Mouse (Mus musculus): ENCODE results near the gene Cel. TPM values are rescaled to one million over a fixed set of nuclear protein-coding genes. Genes with fewer than 3 reads are reported as not detected.

Gene Cel
- polyA plus RNA-seq, 1 experiment from 2014 or later = 0.05 TPM

DNA sequence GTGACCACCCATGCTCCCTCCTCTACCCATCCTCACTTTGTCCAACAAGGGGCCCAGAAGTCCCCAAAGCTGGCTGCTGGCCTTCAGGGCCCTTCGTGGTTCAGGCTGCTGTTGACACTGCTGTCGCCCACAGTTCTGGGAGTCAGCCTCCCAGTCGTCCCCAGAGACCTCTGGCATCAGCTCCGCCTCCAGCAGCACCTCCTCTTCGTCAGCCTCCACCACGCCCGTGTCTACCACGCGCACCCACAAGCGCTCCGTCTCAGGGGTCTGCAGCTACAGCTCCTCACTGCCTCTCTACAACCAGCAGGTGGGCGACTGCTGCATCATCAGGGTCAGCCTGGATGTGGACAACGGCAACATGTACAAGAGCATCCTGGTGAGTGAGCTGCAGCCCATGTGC is 14.0 kb downstream of the Cel start:
- Histone ChIP-seq H3K4me1 (replicated peaks) (no peaks in the 10 kb centered on the region), H3K9me3 (replicated peaks) (no peaks in the 10 kb centered on the region), H3K27ac (no peak overlapping the region), H3K36me3 (no peaks in the 10 kb centered on the region; the same call in 1 of the 2 replicates), H3K4me2 (no peak overlapping the region), H3K9ac (no peak overlapping the region), H3K27me3 (no peaks in the 10 kb centered on the region), H3K4me3 (replicated peaks) (no peak overlapping the region)
- no peak for ATAC-seq (ENCODE audit: low read depth)
- DNase-seq = no peak
- WGBS (ENCODE audit: insufficient replicate concordance) = 75% methylated on average over 13 of the region's 13 CpGs

DNA sequence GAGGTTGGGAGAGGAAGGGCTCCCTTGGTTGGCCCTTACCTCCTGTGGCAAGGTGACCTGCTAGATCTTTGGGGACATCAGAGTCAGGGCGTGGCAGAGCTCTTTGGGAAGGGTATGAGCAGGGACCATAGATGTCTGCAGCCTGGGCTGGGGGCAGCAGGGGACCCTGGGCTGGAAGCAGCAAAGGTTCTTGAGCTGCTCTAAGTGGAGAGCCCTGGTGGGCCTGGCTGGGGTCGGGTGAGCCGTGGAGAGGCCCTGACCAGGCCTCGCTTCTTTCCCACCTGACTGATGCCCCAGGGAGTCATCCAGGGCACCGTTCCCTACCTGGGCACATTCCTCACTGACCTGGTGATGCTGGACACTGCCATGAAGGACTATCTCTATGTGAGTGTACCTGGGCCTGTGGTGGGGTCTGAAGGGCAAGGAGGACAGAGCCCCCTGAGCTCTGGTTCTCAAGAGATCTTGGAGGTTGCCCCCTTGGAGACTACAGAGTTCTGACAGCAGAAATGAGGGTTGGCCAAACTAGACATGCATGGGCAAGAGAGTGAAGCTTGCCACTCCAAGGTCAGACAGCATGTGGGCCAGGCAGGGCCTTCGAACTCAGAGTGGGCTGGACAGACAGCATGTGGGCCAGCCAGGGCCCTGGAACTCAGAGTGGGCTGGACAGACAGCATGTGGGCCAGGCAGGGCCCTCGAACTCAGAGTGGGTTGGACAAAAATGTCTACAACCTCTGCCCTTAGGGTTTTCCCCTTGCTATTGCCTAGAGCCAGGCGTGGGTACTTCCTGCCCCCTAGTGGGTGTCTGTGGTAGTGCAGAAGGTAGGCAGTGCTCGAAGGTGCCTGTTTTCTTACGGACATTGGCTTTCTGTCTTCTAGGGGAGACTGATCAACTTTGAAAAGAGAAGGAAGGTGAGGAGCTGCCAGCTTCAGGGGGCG is 15.7 kb downstream of the Cel start:
- Histone ChIP-seq H3K4me1 (replicated peaks) (no peaks in the 10 kb centered on the region), H3K27me3 (no peaks in the 10 kb centered on the region), H3K4me3 (replicated peaks) (no peak overlapping the region), H3K9me3 (replicated peaks) (no peaks in the 10 kb centered on the region), H3K4me2 (no peak overlapping the region), H3K36me3 (no peaks in the 10 kb centered on the region; the same call in 1 of the 2 replicates), H3K9ac (no peak overlapping the region), H3K27ac (no peak overlapping the region)
- WGBS (ENCODE audit: insufficient replicate concordance) = 41% methylated on average over 11 of the region's 11 CpGs
- ATAC-seq (ENCODE audit: low read depth) (peak; percentile 21; the same call in 1 of the 2 replicates), DNase-seq (peak; percentile 69)

DNA sequence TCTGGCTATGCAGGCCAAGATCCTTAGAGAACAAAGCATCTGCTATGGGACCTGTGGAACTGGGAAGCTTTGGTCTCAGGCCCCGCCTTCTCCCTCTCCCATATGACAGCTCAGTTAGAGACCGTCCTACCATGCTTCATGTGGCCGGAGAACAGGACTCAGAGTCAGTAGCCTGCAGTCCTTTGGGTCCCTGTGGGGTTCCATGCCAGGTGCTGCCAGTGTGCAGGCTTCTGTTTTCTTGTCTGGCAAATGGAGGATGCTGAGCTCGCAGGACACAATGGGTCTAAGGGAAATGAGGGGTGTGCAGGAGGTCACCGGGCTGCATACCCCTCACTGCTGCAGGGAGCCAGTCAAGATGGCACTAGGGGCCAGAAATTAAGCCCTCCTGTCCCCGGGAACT is 16.6 kb downstream of the Cel start:
- DNase-seq (no peak), ATAC-seq (ENCODE audit: low read depth) (no peak)
- H3K4me2 ChIP-seq = no peak overlapping the region
- no peak overlapping the region for H3K9ac ChIP-seq
- no peak overlapping the region for H3K27ac ChIP-seq
- no peaks in the 10 kb centered on the region for H3K9me3 ChIP-seq (replicated peaks)
- no peaks in the 10 kb centered on the region for H3K27me3 ChIP-seq
- no peaks in the 10 kb centered on the region for H3K4me1 ChIP-seq (replicated peaks)
- no peak overlapping the region for H3K4me3 ChIP-seq (replicated peaks)
- WGBS (ENCODE audit: insufficient replicate concordance) = 60% methylated on average over 6 of the region's 6 CpGs
- no peaks in the 10 kb centered on the region; the same call in 1 of the 2 replicates for H3K36me3 ChIP-seq

DNA sequence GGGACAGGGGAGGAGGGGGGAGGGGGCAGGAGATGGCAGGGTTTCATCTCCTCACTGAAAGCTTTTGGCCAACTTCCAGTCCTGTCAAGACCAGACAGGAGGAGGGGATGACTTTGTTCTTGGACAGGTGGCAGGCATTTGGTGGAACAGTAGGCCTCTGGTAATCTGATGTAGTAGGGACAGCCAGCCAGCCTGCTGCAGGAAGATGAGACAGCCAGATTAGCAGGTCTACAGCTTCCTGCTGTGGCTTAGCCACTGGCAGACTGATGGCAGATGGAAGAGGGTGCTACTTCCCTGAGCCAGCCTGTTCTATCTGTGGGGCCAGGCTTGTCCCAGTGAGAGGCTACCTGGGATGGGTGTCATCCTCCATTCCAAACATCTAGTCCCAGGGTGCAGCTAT is 17.2 kb downstream of the Cel start:
- DNase-seq (no peak), ATAC-seq (ENCODE audit: low read depth) (no peak)
- Histone ChIP-seq H3K4me1 (replicated peaks) (no peaks in the 10 kb centered on the region), H3K4me3 (replicated peaks) (no peak overlapping the region), H3K9me3 (replicated peaks) (no peaks in the 10 kb centered on the region), H3K36me3 (no peaks in the 10 kb centered on the region; the same call in 1 of the 2 replicates), H3K27me3 (no peaks in the 10 kb centered on the region), H3K4me2 (no peak overlapping the region), H3K27ac (no peak overlapping the region), H3K9ac (no peak overlapping the region)

DNA sequence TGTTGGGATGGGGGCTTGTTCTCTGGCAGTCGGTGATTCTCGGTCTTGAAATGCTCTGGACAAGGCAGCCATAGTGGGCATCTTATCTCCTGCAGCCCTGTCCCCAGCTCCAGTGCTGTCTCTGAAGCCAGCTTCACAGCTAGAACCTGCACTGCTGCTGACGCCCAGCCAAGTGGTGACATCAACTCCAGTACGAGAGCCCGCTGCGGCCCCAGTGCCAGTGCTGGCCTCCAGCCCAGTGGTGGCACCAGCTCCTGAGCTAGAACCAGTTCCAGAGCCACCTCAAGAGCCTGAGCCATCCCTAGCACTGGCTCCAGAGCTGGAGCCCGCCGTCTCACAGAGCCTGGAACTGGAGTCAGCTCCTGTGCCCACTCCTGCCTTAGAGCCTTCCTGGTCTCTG is 19.3 kb downstream of the Cel start:
- H3K27me3 ChIP-seq = no peaks in the 10 kb centered on the region
- WGBS (ENCODE audit: insufficient replicate concordance) = 78% methylated on average over 8 of the region's 8 CpGs
- H3K9me3 ChIP-seq (replicated peaks) = no peaks in the 10 kb centered on the region
- H3K4me3 ChIP-seq (replicated peaks) = no peak overlapping the region
- no peak overlapping the region for H3K27ac ChIP-seq
- H3K4me2 ChIP-seq = no peak overlapping the region
- peaks cover 16% of the 10 kb centered on the region for H3K4me1 ChIP-seq (replicated peaks)
- no peaks in the 10 kb centered on the region; the same call in 1 of the 2 replicates for H3K36me3 ChIP-seq
- no peak for DNase-seq
- no peak overlapping the region for H3K9ac ChIP-seq
- ATAC-seq (ENCODE audit: low read depth) = no peak

DNA sequence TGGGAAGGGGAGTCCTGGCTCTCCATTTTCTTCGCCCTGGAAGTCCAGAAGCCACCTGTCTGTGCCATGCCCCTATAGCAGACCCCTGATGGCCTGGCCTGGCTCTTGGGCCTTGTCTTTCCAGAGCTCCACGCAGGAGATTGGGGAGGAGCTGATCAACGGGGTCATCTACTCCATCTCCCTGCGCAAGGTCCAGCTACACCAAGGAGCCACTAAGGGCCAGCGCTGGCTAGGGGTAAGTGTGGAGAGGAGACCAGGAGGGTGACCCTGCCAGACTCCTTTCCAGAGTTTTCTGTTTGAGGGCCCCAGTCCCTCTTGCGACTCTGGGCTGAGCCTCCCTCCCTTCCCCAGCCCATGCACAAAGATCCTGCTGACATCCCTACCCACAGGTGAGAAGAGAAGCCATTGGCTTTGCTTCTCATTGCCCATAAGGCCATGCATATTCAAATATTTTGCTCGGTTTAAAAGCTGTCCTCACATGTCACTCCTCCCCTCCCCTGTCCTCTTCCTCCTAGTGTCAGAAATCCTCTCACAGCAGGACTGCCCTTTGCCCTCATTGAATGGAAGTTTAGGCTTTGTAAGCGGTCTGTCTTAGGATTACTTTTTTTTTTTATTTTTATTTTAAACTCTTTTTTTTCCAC is 22.5 kb downstream of the Cel start:
- Histone ChIP-seq H3K36me3 (no peaks in the 10 kb centered on the region; the same call in 1 of the 2 replicates), H3K27me3 (no peaks in the 10 kb centered on the region), H3K9ac (no peak overlapping the region), H3K4me3 (replicated peaks) (no peak overlapping the region), H3K4me2 (no peak overlapping the region), H3K27ac (no peak overlapping the region), H3K9me3 (replicated peaks) (no peaks in the 10 kb centered on the region), H3K4me1 (replicated peaks) (peaks cover 23% of the 10 kb centered on the region)
- WGBS (ENCODE audit: insufficient replicate concordance) = 62% methylated on average over 8 of the region's 8 CpGs
- DNase-seq = no peak
- no peak for ATAC-seq (ENCODE audit: low read depth)

DNA sequence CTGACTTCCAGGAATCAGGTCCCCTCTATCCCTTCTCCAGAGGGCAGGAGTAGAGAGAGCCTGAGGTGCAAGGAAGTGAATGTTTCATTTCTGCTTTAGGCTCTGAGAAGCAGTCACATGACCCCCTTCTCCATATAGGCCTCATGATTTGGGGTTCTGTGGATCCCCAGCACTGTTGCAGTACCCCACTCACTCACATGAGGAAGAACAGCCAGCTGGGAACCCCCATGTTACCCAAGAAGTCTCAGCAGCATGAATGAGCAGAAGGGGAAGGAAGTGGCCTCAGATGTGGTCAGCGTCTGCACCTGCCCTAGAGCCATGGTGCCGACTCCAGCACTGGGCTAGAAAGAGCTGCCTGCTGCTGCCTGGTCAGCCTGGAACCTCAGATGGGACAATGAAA is 23.3 kb downstream of the Cel start:
- DNase-seq (peak; percentile 13), ATAC-seq (ENCODE audit: low read depth) (peak; percentile 29; the same call in 1 of the 2 replicates)
- Histone ChIP-seq H3K4me1 (replicated peaks) (peaks cover 28% of the 10 kb centered on the region), H3K9me3 (replicated peaks) (no peaks in the 10 kb centered on the region), H3K27me3 (no peaks in the 10 kb centered on the region), H3K36me3 (no peaks in the 10 kb centered on the region; the same call in 1 of the 2 replicates), H3K27ac (no peak overlapping the region), H3K4me2 (no peak overlapping the region), H3K4me3 (replicated peaks) (no peak overlapping the region), H3K9ac (no peak overlapping the region)
- 19% methylated on average over 2 of the region's 2 CpGs for WGBS (ENCODE audit: insufficient replicate concordance)

DNA sequence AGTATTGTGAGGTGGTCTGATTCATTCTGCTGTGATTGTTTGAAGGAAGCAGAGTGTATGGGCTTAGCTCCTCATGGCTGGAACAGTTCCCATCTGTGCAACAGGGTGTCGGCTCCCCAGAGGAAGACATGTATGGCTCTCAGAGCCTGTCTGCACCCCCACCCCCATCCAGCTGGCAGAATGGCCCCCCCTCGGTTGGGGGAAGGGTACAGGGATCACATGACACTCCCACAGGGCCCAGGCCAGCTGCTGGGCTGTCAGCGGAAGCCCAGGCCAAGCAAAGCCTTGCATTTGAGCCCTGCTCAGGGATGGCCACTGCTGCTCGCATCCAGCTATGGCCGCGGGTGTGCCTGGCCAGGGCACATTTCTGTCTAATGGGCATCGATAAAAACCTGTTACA is 24.0 kb downstream of the Cel start:
- no peaks in the 10 kb centered on the region for H3K36me3 ChIP-seq
- no peaks in the 10 kb centered on the region for H3K9me3 ChIP-seq (replicated peaks)
- no peak overlapping the region for H3K9ac ChIP-seq
- 63% methylated on average over 7 of the region's 7 CpGs for WGBS (ENCODE audit: insufficient replicate concordance)
- DNase-seq (no peak), ATAC-seq (ENCODE audit: low read depth) (no peak)
- no peak overlapping the region for H3K4me2 ChIP-seq
- peaks cover 7% of the 10 kb centered on the region for H3K27me3 ChIP-seq
- H3K4me3 ChIP-seq (replicated peaks) = no peak overlapping the region
- peaks cover 31% of the 10 kb centered on the region for H3K4me1 ChIP-seq (replicated peaks)
- H3K27ac ChIP-seq = 0 out of 2 replicates have a peak overlapping the region, but pooled peaks have one; percentile 49

DNA sequence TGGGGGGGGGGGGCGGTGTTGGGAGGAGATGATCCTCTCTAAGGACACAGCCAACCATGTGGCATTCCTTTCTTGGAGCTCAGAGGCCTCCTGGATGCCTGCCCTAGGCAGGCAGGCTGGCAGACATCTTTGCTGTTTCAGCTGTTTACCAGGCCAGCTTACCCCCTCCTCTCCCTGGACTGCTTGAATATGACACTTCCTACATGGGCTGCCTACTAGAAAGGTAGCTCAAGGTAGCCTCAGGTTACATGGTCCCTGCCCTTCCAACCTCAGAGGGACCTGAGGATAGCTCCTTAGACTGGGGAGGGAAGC is 24.4 kb downstream of the Cel start:
- peaks cover 35% of the 10 kb centered on the region for H3K4me1 ChIP-seq (replicated peaks)
- H3K36me3 ChIP-seq = no peaks in the 10 kb centered on the region
- H3K9ac ChIP-seq = no peak overlapping the region
- no peak for ATAC-seq (ENCODE audit: low read depth)
- no peak overlapping the region for H3K27ac ChIP-seq
- DNase-seq = no peak
- H3K4me2 ChIP-seq = no peak overlapping the region
- H3K27me3 ChIP-seq = peaks cover 11% of the 10 kb centered on the region
- H3K9me3 ChIP-seq (replicated peaks) = no peaks in the 10 kb centered on the region
- WGBS (ENCODE audit: insufficient replicate concordance) = 54% methylated on average over 1 of the region's 1 CpGs
- no peak overlapping the region for H3K4me3 ChIP-seq (replicated peaks)

DNA sequence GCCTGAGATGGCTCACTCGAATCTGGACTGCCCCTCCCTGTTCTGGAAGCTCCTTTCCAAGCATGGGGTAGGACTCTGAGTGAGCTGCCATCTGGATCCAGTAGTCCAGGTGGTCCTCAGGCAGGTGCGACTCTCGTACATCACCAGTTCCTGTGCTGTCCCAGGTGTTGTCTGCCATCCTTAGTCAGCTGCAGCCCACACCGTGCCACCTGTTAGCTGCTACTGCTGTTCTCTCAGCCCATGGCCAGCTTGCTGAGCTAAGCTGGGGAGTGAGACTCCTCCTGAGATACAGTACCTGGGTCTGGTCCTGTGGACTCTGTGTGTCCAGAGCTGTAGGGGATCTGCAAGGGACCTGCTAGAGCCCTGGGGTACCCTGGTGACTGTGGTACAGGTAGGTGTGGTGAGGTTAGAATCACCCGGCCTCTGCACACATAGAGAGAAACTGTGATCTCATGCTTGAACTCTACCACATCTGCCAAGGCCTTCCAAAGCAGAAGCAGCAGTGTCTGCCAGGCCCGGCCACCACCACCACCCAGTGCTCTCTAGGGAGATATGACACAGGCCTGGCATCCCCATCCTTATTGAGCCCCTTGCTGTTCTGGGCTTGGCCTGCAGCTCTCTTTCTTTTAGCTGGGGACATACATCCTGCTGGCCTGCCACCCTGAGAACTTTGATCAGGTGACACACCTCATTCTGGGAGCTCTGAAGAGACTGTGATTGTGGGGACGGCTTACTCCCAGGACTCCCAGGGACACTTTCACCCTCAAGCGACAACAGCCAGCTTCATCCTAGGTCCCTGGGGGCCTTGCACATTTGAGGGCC is 25.0 kb downstream of the Cel start:
- no peak overlapping the region for H3K4me3 ChIP-seq (replicated peaks)
- DNase-seq = no peak
- H3K9me3 ChIP-seq (replicated peaks) = no peaks in the 10 kb centered on the region
- peaks cover 38% of the 10 kb centered on the region for H3K4me1 ChIP-seq (replicated peaks)
- 75% methylated on average over 8 of the region's 8 CpGs for WGBS (ENCODE audit: insufficient replicate concordance)
- peaks cover 16% of the 10 kb centered on the region for H3K27me3 ChIP-seq
- no peak for ATAC-seq (ENCODE audit: low read depth)
- H3K9ac ChIP-seq = no peak overlapping the region
- no peak overlapping the region for H3K27ac ChIP-seq
- H3K4me2 ChIP-seq = no peak overlapping the region
- no peaks in the 10 kb centered on the region for H3K36me3 ChIP-seq

DNA sequence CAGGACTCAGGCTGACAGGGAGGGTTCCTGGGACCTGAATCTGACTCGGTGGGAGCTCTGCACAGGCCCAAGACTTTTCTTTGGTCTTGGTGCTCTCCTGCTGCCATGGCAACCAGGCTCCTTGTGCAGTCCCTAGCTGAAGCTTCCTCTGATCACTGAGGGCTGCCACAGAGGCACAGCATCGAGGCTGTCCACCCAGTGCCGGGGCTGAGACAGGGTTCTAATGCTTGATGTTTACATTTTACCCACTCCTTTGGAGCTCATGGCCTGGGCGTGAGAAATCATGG is 25.6 kb downstream of the Cel start:
- H3K9me3 ChIP-seq (replicated peaks) = no peaks in the 10 kb centered on the region
- peaks cover 44% of the 10 kb centered on the region for H3K4me1 ChIP-seq (replicated peaks)
- H3K27ac ChIP-seq = no peak overlapping the region
- no peak overlapping the region for H3K4me3 ChIP-seq (replicated peaks)
- 50% methylated on average over 4 of the region's 4 CpGs for WGBS (ENCODE audit: insufficient replicate concordance)
- no peak overlapping the region for H3K4me2 ChIP-seq
- ATAC-seq (ENCODE audit: low read depth) = no peak
- peaks cover 16% of the 10 kb centered on the region for H3K27me3 ChIP-seq
- DNase-seq = no peak
- H3K9ac ChIP-seq = no peak overlapping the region
- H3K36me3 ChIP-seq = no peaks in the 10 kb centered on the region
